Mouse (Mus musculus): ENCODE measurements around the gene Slc26a1. TPM values are rescaled to one million over a fixed set of nuclear protein-coding genes. Genes with fewer than 3 reads are reported as not detected.

The Slc26a1 gene
- total RNA-seq, 2 experiments from 2014 or later, result 0.02 to 0.04 TPM

- ATAC-seq (ENCODE audit: poor library complexity, severe bottlenecking), result peak; percentile 93
Measured at GRCm38 (mm10) chr5:108629634-108630483, 45.5 kb downstream of the Slc26a1 start, which contains the start of the genes Gak and Tmem175. Gak (minus strand) TSS chr5:108629755. Tmem175 (plus strand) TSS chr5:108629770.

GRCm38 (mm10) chr5:108628891-108629633 lies 46.3 kb downstream of the Slc26a1 start:
- ATAC-seq (ENCODE audit: poor library complexity, severe bottlenecking), result peak; percentile 58

GRCm38 (mm10) chr5:108626050-108626660 lies 49.2 kb downstream of the Slc26a1 start:
- ATAC-seq (ENCODE audit: poor library complexity, severe bottlenecking), result no peak

GRCm38 (mm10) chr5:108621870-108622269 lies 53.5 kb downstream of the Slc26a1 start:
- ATAC-seq (ENCODE audit: poor library complexity, severe bottlenecking), result no peak

Other genes starting within 250 kb of the Slc26a1 start
- gene Atp5k, start 241.1 kb downstream of the Slc26a1 start, total RNA-seq (2015), result 197 and 209 TPM in 2 replicates
- 132 and 217 TPM in 2 replicates for gene Atp5k, start 241.1 kb downstream of the Slc26a1 start, total RNA-seq (2017)
- 8.7 and 9.5 TPM in 2 replicates for gene Mfsd7a, start 226.7 kb downstream of the Slc26a1 start, total RNA-seq (2015)
- gene Mfsd7a, start 226.7 kb downstream of the Slc26a1 start, total RNA-seq (2017), result 15.2 and 21.7 TPM in 2 replicates
- 13.0 and 16.5 TPM in 2 replicates for gene Pcgf3, start 214.3 kb downstream of the Slc26a1 start, total RNA-seq (2015)
- 9.5 and 13.5 TPM in 2 replicates for gene Pcgf3, start 214.3 kb downstream of the Slc26a1 start, total RNA-seq (2017)
- 0.34 TPM in 1 of 2 replicates, not detected in the other for gene Cplx1, start 125.5 kb downstream of the Slc26a1 start, total RNA-seq (2015)
- not detected in 2 replicates for gene Cplx1, start 125.5 kb downstream of the Slc26a1 start, total RNA-seq (2017)
- gene Gak, start 45.8 kb downstream of the Slc26a1 start, total RNA-seq (2015), result 78.9 and 80.8 TPM in 2 replicates
- 110 and 120 TPM in 2 replicates for gene Gak, start 45.8 kb downstream of the Slc26a1 start, total RNA-seq (2017)
- gene Tmem175, start 45.8 kb downstream of the Slc26a1 start, total RNA-seq (2015), result 18.7 and 21.5 TPM in 2 replicates
- gene Tmem175, start 45.8 kb downstream of the Slc26a1 start, total RNA-seq (2017), result 8.7 and 11.7 TPM in 2 replicates
- gene Idua, start 15.2 kb downstream of the Slc26a1 start, total RNA-seq (2015), result 14.0 and 17.4 TPM in 2 replicates
- gene Idua, start 15.2 kb downstream of the Slc26a1 start, total RNA-seq (2017), result 6.3 and 9.9 TPM in 2 replicates
- gene Dgkq, start 5.9 kb downstream of the Slc26a1 start, total RNA-seq (2015), result 5.2 and 5.9 TPM in 2 replicates
- 6.8 and 15.6 TPM in 2 replicates for gene Dgkq, start 5.9 kb downstream of the Slc26a1 start, total RNA-seq (2017)
- 0.16 and 1.1 TPM in 2 replicates for gene Fgfrl1, start 16.8 kb upstream of the Slc26a1 start, total RNA-seq (2015)
- 0.12 and 1.0 TPM in 2 replicates for gene Fgfrl1, start 16.8 kb upstream of the Slc26a1 start, total RNA-seq (2017)
- gene Rnf212, start 99.4 kb upstream of the Slc26a1 start, total RNA-seq (2015), result not detected in 2 replicates
- gene Rnf212, start 99.4 kb upstream of the Slc26a1 start, total RNA-seq (2017), result not detected in 2 replicates
- not detected in 2 replicates for gene Tmed11, start 119.8 kb upstream of the Slc26a1 start, total RNA-seq (2015)
- gene Tmed11, start 119.8 kb upstream of the Slc26a1 start, total RNA-seq (2017), result not detected in 2 replicates
- not detected in 2 replicates for gene Vmn2r8, start 133.3 kb upstream of the Slc26a1 start, total RNA-seq (2015)
- not detected in 2 replicates for gene Vmn2r8, start 133.3 kb upstream of the Slc26a1 start, total RNA-seq (2017)
- gene Vmn2r9, start 177.0 kb upstream of the Slc26a1 start, total RNA-seq (2015), result not detected in 2 replicates
- not detected in 2 replicates for gene Vmn2r9, start 177.0 kb upstream of the Slc26a1 start, total RNA-seq (2017)

Measured in megakaryocyte, adult 5-6 weeks (primary cell).